Mouse (Mus musculus): Measurements from ENCODE around the gene Armc3. TPM values are rescaled to one million over a fixed set of nuclear protein-coding genes. Genes with fewer than 3 reads are reported as not detected.
A peak's percentile ranks its signal among the peaks of the same experiment; 100 is the strongest.
"Not testable (repeated sequence)": the region's sequence is repeated elsewhere in the genome, so short reads cannot be mapped to it uniquely, and the experiment has no call there.

Armc3 gene
- total and polyA plus RNA-seq, 3 experiments = 0.07 to 0.31 TPM; not detected in 1

DNA sequence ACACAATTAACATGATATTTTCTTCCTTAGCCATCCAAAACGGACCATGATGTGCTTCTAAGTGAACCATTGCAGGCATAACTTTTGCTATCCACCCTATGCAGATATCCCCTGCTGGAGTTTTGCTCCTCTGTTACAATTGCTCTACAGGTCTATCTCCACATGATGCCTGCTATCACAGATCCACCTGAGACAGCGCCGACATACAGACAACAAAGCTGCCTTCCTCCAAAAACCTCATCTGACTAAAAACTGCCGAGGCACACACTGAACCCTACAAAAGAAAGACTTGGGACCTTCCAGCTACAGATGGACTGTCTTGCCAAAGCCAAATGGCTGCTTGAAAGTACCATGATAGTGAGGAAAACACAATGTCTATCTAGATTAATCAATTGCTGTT lies 117.6 kb downstream of the Armc3 start:
- DNase-seq (ENCODE audit: low read depth, low spot score) = peak; percentile 58
- peaks cover 3 to 11% of the 10 kb centered on the region in 2 experiments; a peak in 3 of 4 replicates for H3K4me1 ChIP-seq (ENCODE audit: control insufficient read depth in 1 of 2, insufficient read depth in 2 of 2, low read length in 2 of 2)
- TF ChIP-seq CHD1 (IDR thresholded peaks at IDR 0.05; ENCODE audit: low read depth, low read length) = no peak
- TF ChIP-seq POLR2AphosphoS2 (IDR thresholded peaks at IDR 0.05; ENCODE audit: low read length) = no peak
- no peak for TF ChIP-seq UBTF (IDR thresholded peaks at IDR 0.05; ENCODE audit: borderline replicate concordance, insufficient read depth, low read depth, low read length)
- TF ChIP-seq USF1 (IDR thresholded peaks at IDR 0.05; ENCODE audit: low read depth, low read length) = no peak
- no peak for TF ChIP-seq ZC3H11A (IDR thresholded peaks at IDR 0.05; ENCODE audit: low read depth, low read length)
- TF ChIP-seq MAX (IDR thresholded peaks at IDR 0.05; ENCODE audit: low read length) = no peak
- TF ChIP-seq SMC3 (IDR thresholded peaks at IDR 0.05; ENCODE audit: low read depth, low read length) = no peak
- TF ChIP-seq SIN3A (IDR thresholded peaks at IDR 0.05; ENCODE audit: low read length) = 0 out of 2 replicates have a peak, but pooled peaks have one; percentile 0
- no peak for TF ChIP-seq JUND (IDR thresholded peaks at IDR 0.05; ENCODE audit: low read depth, low read length)
- H3K27ac ChIP-seq (ENCODE audit: control insufficient read depth, low read depth, low read length) = peak overlapping the region; percentile 71
- peak overlapping the region; percentile 27 for H3K9ac ChIP-seq (ENCODE audit: control insufficient read depth, low read depth, low read length, poor library complexity, severe bottlenecking)
- peaks cover 0 to 11% of the 10 kb centered on the region in 2 experiments; a peak in 2 of 4 replicates for H3K36me3 ChIP-seq (ENCODE audit: control insufficient read depth in 1 of 2, insufficient read depth in 2 of 2, low read length in 2 of 2)
- H3K27me3 ChIP-seq (ENCODE audit: control insufficient read depth in 1 of 2, insufficient read depth in 2 of 2, low read length in 2 of 2) = no peaks in the 10 kb centered on the region
- no peaks in the 10 kb centered on the region; the same call in 1 of the 2 replicates for H3K79me2 ChIP-seq (ENCODE audit: control insufficient read depth, insufficient read depth, low read length, poor library complexity)
- peak overlapping the region; percentile 43 to 78 for H3K4me3 ChIP-seq (ENCODE audit: control insufficient read depth in 1 of 2, insufficient read depth in 1 of 2, low read depth in 2 of 2, low read length in 2 of 2)
- no peaks in the 10 kb centered on the region for H3K9me3 ChIP-seq (replicated peaks; ENCODE audit: insufficient read depth, low read length)

DNA sequence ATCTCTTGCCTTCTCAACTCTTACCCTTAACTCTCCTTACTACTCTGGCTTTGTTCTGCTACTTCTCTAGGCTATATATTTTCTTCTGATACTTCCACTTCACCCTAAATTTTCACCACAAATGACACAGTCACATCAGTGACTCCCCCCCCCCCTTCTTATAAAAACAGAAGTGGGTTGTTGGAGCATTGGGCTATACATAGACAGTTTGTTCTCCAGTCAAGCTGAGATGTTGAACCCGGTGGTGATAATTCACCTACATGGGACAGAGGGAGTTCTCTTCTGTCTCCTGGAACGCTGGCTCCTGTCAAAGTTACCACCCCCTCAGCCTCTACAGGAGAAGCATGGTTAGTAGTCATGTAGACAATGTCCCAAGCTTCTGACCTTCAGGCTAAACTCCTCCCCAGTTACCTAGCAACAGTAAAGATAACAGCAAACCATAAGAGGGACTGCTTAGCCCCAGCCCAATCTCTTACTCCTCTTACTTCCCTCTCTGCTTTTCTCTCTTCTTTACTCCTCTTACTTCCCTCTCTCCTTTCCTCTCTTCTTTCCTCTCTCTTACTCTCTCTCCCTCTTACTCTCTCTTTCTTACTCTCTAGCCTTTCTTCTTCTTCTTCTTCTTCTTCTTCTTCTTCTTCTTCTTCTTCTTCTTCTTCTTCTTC lies 118.2 kb downstream of the Armc3 start:
- peak overlapping the region in 1 of 2 experiments; percentile 78; a peak in 1 of 4 replicates for H3K4me3 ChIP-seq (ENCODE audit: control insufficient read depth in 1 of 2, insufficient read depth in 1 of 2, low read depth in 2 of 2, low read length in 2 of 2)
- TF ChIP-seq SIN3A (IDR thresholded peaks at IDR 0.05; ENCODE audit: low read length) (0 out of 2 replicates have a peak, but pooled peaks have one; percentile 7), GATA1 (IDR thresholded peaks at IDR 0.05; ENCODE audit: low read depth, low read length) (peak; percentile 81), TBP (IDR thresholded peaks at IDR 0.05; ENCODE audit: low read depth, low read length) (peak; percentile 62; the same call in 1 of the 2 replicates), MYC (IDR thresholded peaks at IDR 0.05; ENCODE audit: low read depth, low read length) (peak; percentile 48; the same call in 1 of the 2 replicates)
- not testable (repeated sequence) for H3K79me2 ChIP-seq (ENCODE audit: control insufficient read depth, insufficient read depth, low read length, poor library complexity); H3K9me3 ChIP-seq (replicated peaks; ENCODE audit: insufficient read depth, low read length); H3K27me3 ChIP-seq (ENCODE audit: control insufficient read depth in 1 of 2, insufficient read depth in 2 of 2, low read length in 2 of 2)
- peak; percentile 75 for DNase-seq (ENCODE audit: low read depth, low spot score)
- peak overlapping the region; percentile 27; the same call in 1 of the 2 replicates for H3K9ac ChIP-seq (ENCODE audit: control insufficient read depth, low read depth, low read length, poor library complexity, severe bottlenecking)
- H3K36me3 ChIP-seq (ENCODE audit: control insufficient read depth in 1 of 2, insufficient read depth in 2 of 2, low read length in 2 of 2) = peaks cover 0 to 11% of the 10 kb centered on the region in 2 experiments; a peak in 2 of 4 replicates
- H3K4me1 ChIP-seq (ENCODE audit: control insufficient read depth in 1 of 2, insufficient read depth in 2 of 2, low read length in 2 of 2) = peaks cover 3 to 11% of the 10 kb centered on the region in 2 experiments; a peak in 3 of 4 replicates
- H3K27ac ChIP-seq (ENCODE audit: control insufficient read depth, low read depth, low read length) = peak overlapping the region; percentile 63

DNA sequence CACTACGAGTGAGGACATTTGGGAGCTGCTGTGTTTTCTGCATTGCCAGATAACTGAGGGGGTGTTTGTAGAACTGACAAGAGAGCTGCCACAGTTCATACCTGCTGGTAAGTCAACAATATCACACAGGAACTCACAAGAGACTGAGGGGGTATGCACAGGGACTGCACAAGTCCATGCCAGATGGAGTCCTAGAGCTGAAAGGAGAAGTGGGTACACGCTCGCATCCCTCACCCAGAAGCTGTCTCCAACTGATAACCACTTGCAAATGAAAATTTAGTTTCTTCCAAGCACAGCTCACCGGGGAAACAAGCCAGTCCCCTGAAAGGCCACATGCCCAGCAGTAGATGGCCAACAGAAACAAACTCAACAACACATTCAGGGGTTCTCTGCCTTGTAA lies 119.4 kb downstream of the Armc3 start:
- Histone ChIP-seq H3K9me3 (replicated peaks; ENCODE audit: insufficient read depth, low read length) (no peaks in the 10 kb centered on the region), H3K9ac (ENCODE audit: control insufficient read depth, low read depth, low read length, poor library complexity, severe bottlenecking) (no peak overlapping the region), H3K79me2 (ENCODE audit: control insufficient read depth, insufficient read depth, low read length, poor library complexity) (no peaks in the 10 kb centered on the region; the same call in 1 of the 2 replicates), H3K4me3 (ENCODE audit: control insufficient read depth in 1 of 2, insufficient read depth in 1 of 2, low read depth in 2 of 2, low read length in 2 of 2) (peak overlapping the region in 1 of 2 experiments; percentile 34; a peak in 2 of 4 replicates), H3K4me1 (ENCODE audit: control insufficient read depth in 1 of 2, insufficient read depth in 2 of 2, low read length in 2 of 2) (peaks cover 3 to 11% of the 10 kb centered on the region in 2 experiments; a peak in 3 of 4 replicates), H3K27ac (ENCODE audit: control insufficient read depth, low read depth, low read length) (peak overlapping the region; percentile 78), H3K36me3 (ENCODE audit: control insufficient read depth in 1 of 2, insufficient read depth in 2 of 2, low read length in 2 of 2) (peaks cover 0 to 13% of the 10 kb centered on the region in 2 experiments; a peak in 2 of 4 replicates), H3K27me3 (ENCODE audit: control insufficient read depth in 1 of 2, insufficient read depth in 2 of 2, low read length in 2 of 2) (no peaks in the 10 kb centered on the region)
- DNase-seq (ENCODE audit: low read depth, low spot score) = peak; percentile 93
- peak; percentile 68; the same call in 1 of the 2 replicates for TF ChIP-seq MAZ (IDR thresholded peaks at IDR 0.05; ENCODE audit: low read depth, low read length)
- no peak for TF ChIP-seq ZMIZ1 (IDR thresholded peaks at IDR 0.05; ENCODE audit: low read depth, low read length)
- 0 out of 2 replicates have a peak, but pooled peaks have one; percentile 22 for TF ChIP-seq NELFE (IDR thresholded peaks at IDR 0.05; ENCODE audit: low read depth, low read length)
- TF ChIP-seq MAX (IDR thresholded peaks at IDR 0.05; ENCODE audit: low read length) = 0 out of 2 replicates have a peak, but pooled peaks have one; percentile 53
- TF ChIP-seq MXI1 (IDR thresholded peaks at IDR 0.05; ENCODE audit: low read depth, low read length) = peak; percentile 60; the same call in 1 of the 2 replicates
- peak; percentile 83 for TF ChIP-seq MYC (IDR thresholded peaks at IDR 0.05; ENCODE audit: low read depth, low read length)
- no peak for TF ChIP-seq NRF1 (IDR thresholded peaks at IDR 0.05; ENCODE audit: insufficient read depth, low read depth, low read length, poor library complexity, severe bottlenecking)
- TF ChIP-seq GATA1 (IDR thresholded peaks at IDR 0.05; ENCODE audit: low read depth, low read length) = peak; percentile 82
- TF ChIP-seq BHLHE40 (IDR thresholded peaks at IDR 0.05; ENCODE audit: borderline replicate concordance, low read depth, low read length) = no peak
- TF ChIP-seq EP300 (IDR thresholded peaks at IDR 0.05; ENCODE audit: low read depth in 1 of 2, low read length in 2 of 2) = peak; percentile 85 to 91
- TF ChIP-seq RCOR1 (IDR thresholded peaks at IDR 0.05; ENCODE audit: low read depth, low read length) = peak; percentile 50; the same call in 1 of the 2 replicates
- TF ChIP-seq TAL1 (IDR thresholded peaks at IDR 0.05; ENCODE audit: low read length) = peak; percentile 95
- TF ChIP-seq TBP (IDR thresholded peaks at IDR 0.05; ENCODE audit: low read depth, low read length) = peak; percentile 56
- no peak for TF ChIP-seq MAFK (IDR thresholded peaks at IDR 0.05; ENCODE audit: borderline replicate concordance, low read depth, low read length)
- no peak for TF ChIP-seq CHD2 (IDR thresholded peaks at IDR 0.05; ENCODE audit: low read length)
- peak; percentile 61 for TF ChIP-seq SIN3A (IDR thresholded peaks at IDR 0.05; ENCODE audit: low read length)

Measured in MEL (cell line).